Mouse (Mus musculus): Measurements from ENCODE around the gene Arntl2. TPM values are rescaled to one million over a fixed set of nuclear protein-coding genes. Genes with fewer than 3 reads are reported as not detected.

Gene Arntl2
- polyA plus RNA-seq, 1 experiment from 2014 or later = 0.72 TPM

DNA sequence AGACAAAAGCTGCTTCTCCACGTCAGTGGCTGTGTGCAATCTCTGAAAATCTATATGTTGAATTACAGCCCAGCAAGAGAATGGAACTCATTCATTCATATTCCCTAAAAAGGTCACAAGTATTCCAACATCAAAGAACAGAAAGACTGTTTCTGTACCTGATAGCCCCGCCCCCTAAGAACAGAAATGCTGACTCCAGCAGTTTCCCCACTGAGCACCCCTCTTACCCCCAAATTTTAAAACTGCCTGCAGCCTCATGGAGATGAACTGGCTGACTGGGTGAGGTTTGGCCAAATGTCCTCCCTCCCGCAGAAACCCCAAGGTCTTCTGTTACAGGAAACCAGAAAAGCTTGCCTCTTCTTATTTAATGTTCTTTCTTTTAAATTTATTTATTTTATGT, 51.5 kb downstream of the Arntl2 start:
- ATAC-seq (no peak), DNase-seq (no peak)
- H3K36me3 ChIP-seq (replicated peaks; ENCODE audit: insufficient read depth, low read length) = no peaks in the 10 kb centered on the region
- H3K4me2 ChIP-seq (ENCODE audit: low read depth, low read length) = no peak overlapping the region
- no peaks in the 10 kb centered on the region for H3K27me3 ChIP-seq (ENCODE audit: insufficient read depth, low read length)
- TF ChIP-seq CTCF (IDR thresholded peaks at IDR 0.05; ENCODE audit: low read depth) (no peak), EP300 (IDR thresholded peaks at IDR 0.05; ENCODE audit: low read depth) (no peak)
- no peak overlapping the region for H3K27ac ChIP-seq (ENCODE audit: low read depth)
- no peaks in the 10 kb centered on the region for H3K9me3 ChIP-seq (ENCODE audit: low read length)
- WGBS (ENCODE audit: insufficient replicate concordance) = 78% methylated on average over 3 of the region's 3 CpGs
- H3K4me3 ChIP-seq (ENCODE audit: low read depth, low read length) = no peak overlapping the region
- H3K4me1 ChIP-seq (ENCODE audit: insufficient read depth) = no peaks in the 10 kb centered on the region; the same call in 1 of the 2 replicates
- H3K9ac ChIP-seq (replicated peaks) = no peak overlapping the region

DNA sequence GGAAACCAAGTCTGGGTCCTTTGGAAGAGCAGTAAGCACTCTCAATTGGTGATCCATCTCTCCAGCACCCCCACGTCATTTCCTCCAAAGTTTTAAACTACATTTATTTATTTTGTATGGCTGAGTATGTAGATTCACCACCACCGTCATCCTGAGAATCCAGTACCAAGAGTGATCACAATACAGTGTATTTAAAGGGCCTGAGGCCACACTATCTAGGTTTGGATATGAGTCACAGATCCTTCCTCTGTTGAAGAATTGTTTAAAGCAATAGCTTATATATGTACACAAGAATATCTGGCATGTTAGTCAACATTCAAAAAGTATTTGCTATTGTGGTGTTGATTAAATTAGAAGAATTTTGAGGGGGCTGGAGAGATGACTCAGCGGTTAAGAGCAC, 52.4 kb downstream of the Arntl2 start:
- no peak for ATAC-seq
- Histone ChIP-seq H3K36me3 (replicated peaks; ENCODE audit: insufficient read depth, low read length) (no peaks in the 10 kb centered on the region), H3K27me3 (ENCODE audit: insufficient read depth, low read length) (no peaks in the 10 kb centered on the region), H3K4me1 (ENCODE audit: insufficient read depth) (no peaks in the 10 kb centered on the region; the same call in 1 of the 2 replicates), H3K9me3 (ENCODE audit: low read length) (no peaks in the 10 kb centered on the region), H3K27ac (ENCODE audit: low read depth) (no peak overlapping the region), H3K4me3 (ENCODE audit: low read depth, low read length) (no peak overlapping the region), H3K9ac (replicated peaks) (no peak overlapping the region), H3K4me2 (ENCODE audit: low read depth, low read length) (no peak overlapping the region)
- DNase-seq = no peak
- TF ChIP-seq EP300 (IDR thresholded peaks at IDR 0.05; ENCODE audit: low read depth) = no peak
- TF ChIP-seq CTCF (IDR thresholded peaks at IDR 0.05; ENCODE audit: low read depth) = no peak
- WGBS (ENCODE audit: insufficient replicate concordance) = 82% methylated on average over 3 of the region's 3 CpGs

DNA sequence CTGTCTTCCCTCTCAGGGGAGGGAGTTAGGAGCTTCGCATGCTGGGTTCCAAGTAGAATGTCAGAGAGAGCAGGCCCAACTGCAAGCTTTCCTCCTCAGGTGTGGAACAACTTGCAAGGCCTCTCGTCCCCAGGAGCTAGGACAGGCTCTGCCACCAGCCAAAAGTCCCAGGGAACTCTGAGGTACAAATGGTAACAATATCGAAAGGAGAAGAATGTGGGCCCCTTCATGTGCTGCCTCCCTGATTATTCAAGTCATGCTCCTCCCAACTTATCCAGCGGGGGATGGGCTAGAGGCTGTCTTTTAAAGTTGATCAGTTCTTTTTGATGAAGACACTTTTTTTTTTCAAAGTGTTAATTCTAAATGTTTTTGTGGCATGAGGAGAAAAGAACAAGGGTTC, 54.2 kb downstream of the Arntl2 start, which contains the start of gene Smco2:
TSS of gene Smco2 (plus strand) at position 55 of the 400 bp plus-strand sequence.
- 63% methylated on average over 4 of the region's 4 CpGs for whole genome bisulfite sequencing (ENCODE audit: insufficient replicate concordance)
- DNase-seq = no peak
- Histone ChIP-seq H3K27ac (ENCODE audit: low read depth) (no peak within 1 kb of the TSS), H3K9me3 (ENCODE audit: low read length) (no peaks in the 10 kb centered on the region), H3K4me2 (ENCODE audit: low read depth, low read length) (no peak within 1 kb of the TSS), H3K9ac (replicated peaks) (no peak within 1 kb of the TSS), H3K4me3 (ENCODE audit: low read depth, low read length) (no peak within 1 kb of the TSS), H3K36me3 (replicated peaks; ENCODE audit: insufficient read depth, low read length) (no peaks in the 10 kb centered on the region), H3K4me1 (ENCODE audit: insufficient read depth) (no peaks in the 10 kb centered on the region; the same call in 1 of the 2 replicates), H3K27me3 (ENCODE audit: insufficient read depth, low read length) (no peaks in the 10 kb centered on the region)
- TF ChIP-seq CTCF (IDR thresholded peaks at IDR 0.05; ENCODE audit: low read depth) (no peak), EP300 (IDR thresholded peaks at IDR 0.05; ENCODE audit: low read depth) (no peak)
- no peak for ATAC-seq

DNA sequence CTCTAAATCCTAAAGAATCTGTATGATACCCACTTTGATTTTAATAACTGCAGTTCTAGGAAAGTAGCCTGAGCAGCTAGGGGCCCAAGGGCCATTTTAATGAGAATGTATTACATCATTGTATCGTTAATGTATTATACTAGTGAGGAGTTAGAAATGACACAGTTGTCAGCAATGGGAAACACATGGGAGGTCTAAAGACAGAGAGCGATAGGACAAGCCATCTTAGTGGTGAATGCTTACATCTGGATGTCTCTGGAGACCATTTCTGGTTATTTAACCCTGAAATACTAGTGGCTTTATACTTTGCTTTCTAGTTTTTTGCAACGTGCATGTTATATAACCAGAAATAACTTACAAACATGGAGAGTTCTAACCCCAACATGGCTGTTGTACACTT, 56.1 kb downstream of the Arntl2 start:
- Histone ChIP-seq H3K9ac (replicated peaks) (no peak overlapping the region), H3K27ac (ENCODE audit: low read depth) (no peak overlapping the region), H3K4me3 (ENCODE audit: low read depth, low read length) (no peak overlapping the region), H3K4me2 (ENCODE audit: low read depth, low read length) (no peak overlapping the region), H3K27me3 (ENCODE audit: insufficient read depth, low read length) (no peaks in the 10 kb centered on the region), H3K4me1 (ENCODE audit: insufficient read depth) (no peaks in the 10 kb centered on the region; the same call in 1 of the 2 replicates), H3K9me3 (ENCODE audit: low read length) (no peaks in the 10 kb centered on the region), H3K36me3 (replicated peaks; ENCODE audit: insufficient read depth, low read length) (no peaks in the 10 kb centered on the region)
- ATAC-seq (no peak), DNase-seq (no peak)
- TF ChIP-seq CTCF (IDR thresholded peaks at IDR 0.05; ENCODE audit: low read depth) (no peak), EP300 (IDR thresholded peaks at IDR 0.05; ENCODE audit: low read depth) (no peak)
- 82% methylated on average over 3 of the region's 3 CpGs for WGBS (ENCODE audit: insufficient replicate concordance)

DNA sequence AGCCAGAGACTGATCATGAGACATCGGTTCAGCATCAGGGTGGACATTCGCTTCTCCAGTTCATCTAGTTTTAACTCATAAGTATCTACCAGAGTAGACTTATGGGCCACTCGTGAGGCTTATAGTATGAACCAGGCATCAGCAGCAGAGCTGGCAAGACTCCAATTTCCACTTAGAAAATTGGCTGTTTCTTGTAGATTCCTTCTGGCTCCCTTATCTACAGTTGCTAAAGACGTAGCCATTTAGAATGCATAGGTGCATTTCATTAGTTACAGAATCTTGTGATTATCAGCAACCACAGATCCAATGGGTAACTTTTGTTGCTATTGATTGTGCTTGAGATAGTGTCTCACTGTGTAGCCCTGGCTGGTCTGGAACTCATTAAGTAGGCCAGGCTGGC, 56.9 kb downstream of the Arntl2 start:
- ATAC-seq = peak; percentile 17; the same call in 1 of the 2 replicates
- Histone ChIP-seq H3K9ac (replicated peaks) (no peak overlapping the region), H3K27me3 (ENCODE audit: insufficient read depth, low read length) (no peaks in the 10 kb centered on the region), H3K9me3 (ENCODE audit: low read length) (no peaks in the 10 kb centered on the region), H3K27ac (ENCODE audit: low read depth) (no peak overlapping the region), H3K4me2 (ENCODE audit: low read depth, low read length) (no peak overlapping the region), H3K4me3 (ENCODE audit: low read depth, low read length) (no peak overlapping the region), H3K4me1 (ENCODE audit: insufficient read depth) (no peaks in the 10 kb centered on the region; the same call in 1 of the 2 replicates), H3K36me3 (replicated peaks; ENCODE audit: insufficient read depth, low read length) (no peaks in the 10 kb centered on the region)
- TF ChIP-seq EP300 (IDR thresholded peaks at IDR 0.05; ENCODE audit: low read depth) (peak; percentile 34; the same call in 1 of the 2 replicates), CTCF (IDR thresholded peaks at IDR 0.05; ENCODE audit: low read depth) (no peak)
- DNase-seq = no peak
- WGBS (ENCODE audit: insufficient replicate concordance) = 60% methylated on average over 4 of the region's 4 CpGs

DNA sequence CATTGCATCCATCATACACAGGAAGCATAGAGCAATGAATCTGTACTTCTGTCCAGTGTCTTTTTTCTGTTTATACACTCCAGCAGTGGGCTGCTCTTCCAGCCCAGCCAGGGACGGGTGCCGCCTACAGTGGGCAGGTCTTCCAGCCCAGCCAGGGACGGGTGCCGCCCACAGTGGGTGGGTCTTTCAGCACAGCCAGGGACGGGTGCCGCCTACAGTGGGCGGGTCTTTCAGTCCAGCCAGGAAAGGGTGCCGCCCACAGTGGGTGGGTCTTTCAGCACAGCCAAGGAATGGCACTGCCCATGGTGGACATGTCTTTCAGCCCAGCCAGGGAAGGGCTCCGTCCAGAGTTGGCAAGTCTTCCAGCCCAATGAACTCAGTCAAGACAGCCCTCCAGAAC, 59.3 kb downstream of the Arntl2 start:
- no peaks in the 10 kb centered on the region for H3K4me1 ChIP-seq (ENCODE audit: insufficient read depth)
- H3K36me3 ChIP-seq (replicated peaks; ENCODE audit: insufficient read depth, low read length) = no peaks in the 10 kb centered on the region
- no peak overlapping the region for H3K4me3 ChIP-seq (ENCODE audit: low read depth, low read length)
- TF ChIP-seq EP300 (IDR thresholded peaks at IDR 0.05; ENCODE audit: low read depth) (no peak), CTCF (IDR thresholded peaks at IDR 0.05; ENCODE audit: low read depth) (no peak)
- H3K9me3 ChIP-seq (ENCODE audit: low read length) = no peaks in the 10 kb centered on the region
- peak; percentile 55 for ATAC-seq
- no peak overlapping the region for H3K9ac ChIP-seq (replicated peaks)
- WGBS (ENCODE audit: insufficient replicate concordance) = 83% methylated on average over 9 of the region's 9 CpGs
- DNase-seq = peak; percentile 49
- no peak overlapping the region for H3K4me2 ChIP-seq (ENCODE audit: low read depth, low read length)
- H3K27ac ChIP-seq (ENCODE audit: low read depth) = no peak overlapping the region
- no peaks in the 10 kb centered on the region for H3K27me3 ChIP-seq (ENCODE audit: insufficient read depth, low read length)

DNA sequence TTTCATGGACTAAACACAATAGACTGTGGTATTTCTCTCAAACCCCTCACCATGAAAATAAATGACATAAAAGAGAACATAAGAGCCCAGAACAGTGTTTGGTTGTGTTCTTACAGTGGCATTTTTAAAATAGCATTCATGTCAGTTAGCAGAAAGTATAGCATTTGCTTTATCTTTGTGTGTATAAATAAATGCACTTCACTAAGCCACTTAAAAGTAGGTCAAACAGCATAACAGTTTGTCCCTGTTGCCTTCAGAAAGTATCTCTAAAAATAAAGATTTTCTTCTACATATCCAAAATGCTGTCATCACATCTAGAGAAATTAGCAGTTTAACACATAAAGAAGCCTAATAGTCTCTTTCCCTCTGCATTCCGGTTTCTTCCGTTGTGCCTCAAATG, 61.5 kb downstream of the Arntl2 start:
- H3K9ac ChIP-seq (replicated peaks) = no peak overlapping the region
- H3K4me2 ChIP-seq (ENCODE audit: low read depth, low read length) = no peak overlapping the region
- H3K27ac ChIP-seq (ENCODE audit: low read depth) = no peak overlapping the region
- ATAC-seq = no peak
- WGBS (ENCODE audit: insufficient replicate concordance) = 84% methylated on average over 2 of the region's 2 CpGs
- no peaks in the 10 kb centered on the region for H3K4me1 ChIP-seq (ENCODE audit: insufficient read depth)
- H3K9me3 ChIP-seq (ENCODE audit: low read length) = no peaks in the 10 kb centered on the region
- TF ChIP-seq CTCF (IDR thresholded peaks at IDR 0.05; ENCODE audit: low read depth) = no peak
- no peak for TF ChIP-seq EP300 (IDR thresholded peaks at IDR 0.05; ENCODE audit: low read depth)
- no peak overlapping the region for H3K4me3 ChIP-seq (ENCODE audit: low read depth, low read length)
- no peaks in the 10 kb centered on the region for H3K27me3 ChIP-seq (ENCODE audit: insufficient read depth, low read length)
- no peaks in the 10 kb centered on the region for H3K36me3 ChIP-seq (replicated peaks; ENCODE audit: insufficient read depth, low read length)
- DNase-seq = no peak
